Mouse (Mus musculus): Measurements from ENCODE around the gene Kras.

The Kras gene

DNA sequence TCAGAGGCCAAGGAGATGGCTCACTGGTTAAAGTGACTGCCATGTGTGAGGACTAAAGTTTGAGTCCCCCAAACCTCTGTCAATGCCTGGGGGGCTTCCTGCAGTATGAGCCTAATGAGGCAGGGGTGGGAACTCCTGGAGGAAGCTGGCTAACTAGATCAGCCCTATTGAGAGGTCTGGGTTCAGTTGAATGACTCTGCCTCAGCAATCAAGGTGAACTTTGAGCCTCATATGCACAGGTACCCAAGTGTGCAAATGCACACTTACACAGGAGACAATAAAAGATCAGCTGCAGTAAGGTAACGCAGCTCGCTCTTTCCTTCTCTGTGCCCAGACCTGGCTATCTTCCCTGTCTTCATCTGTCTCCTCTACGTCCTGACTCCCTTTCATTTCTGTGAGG is 57.0 kb downstream of the Kras start:
- DNase-seq (ENCODE audit: low read depth): no peak

DNA sequence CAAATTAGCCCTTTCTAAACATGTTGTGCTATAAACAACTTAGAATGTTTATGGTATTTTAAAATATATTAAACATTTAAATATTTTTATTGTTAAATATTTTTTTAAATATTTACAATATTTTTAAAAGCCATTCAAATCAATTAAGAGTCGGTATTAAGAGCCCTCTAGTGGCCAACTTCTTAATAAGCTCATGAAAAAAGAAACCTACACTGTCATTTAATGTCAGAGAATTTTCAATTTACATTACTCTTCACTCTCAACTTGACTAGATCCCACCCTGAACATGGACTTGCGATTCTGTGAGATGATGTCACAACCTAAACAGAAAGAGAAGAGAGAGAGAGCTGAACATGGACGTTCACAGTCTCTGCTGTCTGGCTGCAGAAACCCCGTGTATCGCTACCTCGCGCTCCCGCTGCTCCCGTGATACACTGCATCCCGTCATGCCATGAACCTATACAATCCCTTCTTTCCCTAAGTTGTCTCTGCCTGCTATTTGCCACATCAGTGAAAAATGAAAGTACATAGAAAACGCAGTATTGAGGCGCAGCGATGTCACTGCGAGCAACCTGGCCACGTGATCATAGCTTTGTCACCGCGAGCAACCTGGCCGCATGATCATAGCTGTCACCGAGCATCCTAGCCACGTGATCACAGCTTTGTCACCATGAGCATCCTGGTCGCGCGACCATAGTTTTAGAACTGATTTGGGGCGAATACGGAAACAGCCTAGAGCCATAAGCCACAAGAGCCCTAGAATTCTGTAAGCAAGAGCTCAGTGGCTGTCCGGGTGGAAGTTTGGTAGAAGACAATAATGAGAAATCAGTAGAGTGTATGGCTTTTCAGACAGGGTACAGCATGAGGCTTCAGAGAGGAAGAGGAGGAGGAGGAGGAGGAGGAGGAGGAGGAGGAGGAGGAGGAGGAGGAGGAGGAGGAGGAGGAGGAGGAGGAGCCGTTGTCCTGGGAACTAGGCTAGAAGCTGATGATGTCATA is 62.6 kb downstream of the Kras start:
- DNase-seq (ENCODE audit: low read depth): peak; percentile 74

- DNase-seq (ENCODE audit: low read depth): no peak
These were observed 63.9 kb downstream of the Kras start for GRCm38 (mm10) chr6:145186096-145186495.

DNA sequence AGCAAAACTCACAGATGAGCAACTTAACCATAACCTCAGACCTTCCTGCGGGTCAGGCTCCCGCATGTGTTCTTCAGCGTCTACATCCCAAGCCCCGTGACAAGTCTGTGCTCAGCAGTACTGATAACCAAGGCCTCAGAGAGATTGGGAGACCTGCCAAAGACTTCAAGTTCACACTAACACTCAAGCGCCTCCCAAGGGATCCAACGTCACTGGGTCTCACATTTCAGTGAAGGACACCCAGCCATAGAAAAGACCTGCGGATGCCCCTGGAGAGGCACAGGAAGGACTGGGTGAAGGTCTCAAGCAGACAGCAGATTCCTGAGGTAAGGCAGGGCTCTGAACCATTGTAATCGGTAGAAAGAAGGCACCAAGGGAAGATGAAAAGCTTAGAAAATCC is 68.0 kb downstream of the Kras start:
- DNase-seq (ENCODE audit: low read depth): no peak

- DNase-seq (ENCODE audit: low read depth): peak; percentile 77
These were observed 70.4 kb downstream of the Kras start for GRCm38 (mm10) chr6:145179665-145180064.

DNA sequence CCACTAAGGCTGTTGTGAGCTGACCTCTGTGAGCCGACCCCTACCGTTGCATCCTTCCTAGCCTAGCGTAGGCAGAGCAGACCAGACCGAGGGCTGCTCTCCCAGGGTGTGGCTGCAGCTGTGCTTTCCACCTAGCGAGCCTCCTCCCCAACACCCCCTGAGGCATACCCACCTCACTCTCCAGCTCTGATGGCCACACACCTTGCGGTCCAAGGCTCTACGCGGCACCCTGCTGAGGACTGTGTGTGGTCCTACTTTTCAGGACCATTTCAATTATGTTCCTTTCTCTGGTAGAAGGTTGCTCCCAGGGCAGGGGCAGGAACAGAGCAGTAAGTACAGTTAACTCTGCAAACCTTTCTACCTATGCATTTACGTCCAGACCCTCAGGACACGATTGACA is 73.6 kb downstream of the Kras start:
- DNase-seq (ENCODE audit: low read depth): no peak

DNA sequence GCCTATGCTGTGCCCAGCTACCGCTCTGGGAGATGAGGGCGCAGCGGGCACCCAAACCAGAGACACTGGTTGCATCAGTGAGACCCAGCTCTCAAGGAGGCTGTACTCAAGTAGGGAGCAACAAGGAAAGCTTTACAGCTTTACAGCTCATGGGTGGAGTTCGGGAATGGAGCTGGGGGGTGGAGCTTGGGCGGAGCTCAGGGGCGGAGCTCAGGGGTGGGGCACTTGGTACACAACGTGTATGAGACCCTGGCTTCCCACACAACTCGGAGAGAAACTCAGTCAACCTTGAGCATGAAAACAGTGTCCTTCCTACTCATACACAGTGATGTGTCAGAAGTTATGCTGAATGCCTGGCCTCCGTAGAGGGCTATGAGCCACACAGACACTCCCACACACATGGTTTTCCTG is 74.5 kb downstream of the Kras start:
- peak; percentile 22 for DNase-seq (ENCODE audit: low read depth)

DNA sequence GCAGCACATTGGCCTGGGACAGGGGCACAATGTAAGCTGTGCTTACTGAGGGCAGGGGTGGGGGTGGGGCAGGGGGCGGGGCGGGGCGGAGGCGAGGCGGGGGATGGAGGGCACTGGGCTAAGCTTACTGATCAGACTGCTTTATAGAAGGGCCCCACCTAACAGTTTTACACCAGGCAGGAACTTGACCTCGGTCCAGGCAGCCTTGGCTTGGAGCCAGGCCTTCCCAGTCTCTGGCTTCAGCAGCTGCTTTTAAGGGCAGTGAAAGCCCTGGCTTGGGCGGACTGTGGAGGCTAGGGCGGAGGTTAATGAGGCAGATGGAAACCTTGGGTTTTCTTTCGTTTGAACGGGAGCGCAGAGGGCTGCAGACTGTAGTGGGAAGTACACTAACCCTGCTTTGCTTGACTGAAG is 76.3 kb downstream of the Kras start:
- DNase-seq (ENCODE audit: low read depth): peak; percentile 74

DNA sequence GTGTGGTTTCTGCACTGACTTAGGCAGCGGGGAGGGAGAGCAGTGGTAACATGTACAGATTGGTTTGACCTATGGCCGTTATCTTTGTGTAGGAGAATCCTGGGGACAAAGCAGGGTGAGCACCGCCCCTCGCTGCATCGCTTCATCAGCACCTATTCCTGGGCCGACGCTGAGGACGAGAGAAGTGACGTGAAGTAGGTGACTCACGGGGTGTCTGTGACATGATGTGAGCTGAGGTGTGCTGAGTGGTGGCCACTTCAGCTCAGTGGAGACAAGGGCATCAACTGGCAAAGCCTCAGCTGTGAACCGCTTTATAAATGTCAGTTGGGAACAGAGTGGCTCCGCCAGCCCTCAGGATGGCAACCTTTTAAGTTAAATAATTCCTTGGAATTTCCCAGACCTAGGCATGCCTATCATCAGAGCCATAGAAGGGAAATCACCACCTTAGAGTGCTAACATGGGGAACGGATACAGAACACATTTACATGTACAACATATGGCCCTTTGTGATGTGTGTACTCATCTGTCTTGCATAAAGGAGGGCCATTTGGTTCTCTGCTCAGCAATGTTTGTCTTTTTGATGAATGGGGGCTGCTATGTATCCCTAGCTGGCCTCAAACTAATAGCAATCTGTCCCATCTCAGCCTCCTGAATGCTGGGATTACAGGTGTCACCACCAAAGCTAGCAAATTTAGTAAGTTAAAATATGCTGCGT is 78.0 kb downstream of the Kras start:
- no peak for DNase-seq (ENCODE audit: low read depth)

All from NIH3T3 (cell line).